Mouse (Mus musculus): Measurements from ENCODE around the gene Shisa6. TPM values are rescaled to one million over a fixed set of nuclear protein-coding genes. Genes with fewer than 3 reads are reported as not detected.

Gene Shisa6
- polyA plus RNA-seq, 1 experiment from 2014 or later: 1.4 TPM

- WGBS: 72% methylated on average over 2 of the region's 2 CpGs
- peak; percentile 84 for DNase-seq (ENCODE audit: low spot score, missing footprints)
- no peak overlapping the region for H3K27ac ChIP-seq (ENCODE audit: low read depth, low read length)
- no peak overlapping the region for H3K4me2 ChIP-seq
- no peaks in the 10 kb centered on the region for H3K4me1 ChIP-seq (ENCODE audit: control insufficient read depth, insufficient read depth, low read length)
- no peak overlapping the region for H3K9ac ChIP-seq (ENCODE audit: low read length)
- H3K9me3 ChIP-seq (ENCODE audit: control insufficient read depth, low read length): no peaks in the 10 kb centered on the region
- H3K36me3 ChIP-seq (ENCODE audit: control insufficient read depth, insufficient read depth, low read length): no peaks in the 10 kb centered on the region
- H3K4me3 ChIP-seq (ENCODE audit: low read depth, low read length): no peak overlapping the region
- H3K27me3 ChIP-seq (ENCODE audit: control insufficient read depth, insufficient read depth, low read length): no peaks in the 10 kb centered on the region
- ATAC-seq (ENCODE audit: low FRiP score): no peak
These were observed 24.8 kb downstream of the Shisa6 start for GRCm38 (mm10) chr11:66500951-66501350.

- Histone ChIP-seq H3K36me3 (ENCODE audit: control insufficient read depth, insufficient read depth, low read length) (no peaks in the 10 kb centered on the region), H3K4me3 (ENCODE audit: low read depth, low read length) (no peak overlapping the region), H3K4me2 (no peak overlapping the region), H3K27ac (ENCODE audit: low read depth, low read length) (no peak overlapping the region), H3K9me3 (ENCODE audit: control insufficient read depth, low read length) (no peaks in the 10 kb centered on the region), H3K9ac (ENCODE audit: low read length) (no peak overlapping the region), H3K4me1 (ENCODE audit: control insufficient read depth, insufficient read depth, low read length) (no peaks in the 10 kb centered on the region), H3K27me3 (ENCODE audit: control insufficient read depth, insufficient read depth, low read length) (no peaks in the 10 kb centered on the region)
- WGBS: 89% methylated on average over 9 of the region's 9 CpGs
- DNase-seq (ENCODE audit: low spot score, missing footprints) (peak; percentile 61), ATAC-seq (ENCODE audit: low FRiP score) (no peak)
These were observed 26.8 kb downstream of the Shisa6 start for GRCm38 (mm10) chr11:66498857-66499445.

GRCm38 (mm10) chr11:66496235-66496634 lies 29.5 kb downstream of the Shisa6 start:
- 81% methylated on average over 9 of the region's 9 CpGs for WGBS
- H3K9me3 ChIP-seq (ENCODE audit: control insufficient read depth, low read length): no peaks in the 10 kb centered on the region
- ATAC-seq (ENCODE audit: low FRiP score) (no peak), DNase-seq (ENCODE audit: low spot score, missing footprints) (no peak)
- no peaks in the 10 kb centered on the region for H3K36me3 ChIP-seq (ENCODE audit: control insufficient read depth, insufficient read depth, low read length)
- no peak overlapping the region for H3K4me3 ChIP-seq (ENCODE audit: low read depth, low read length)
- H3K27me3 ChIP-seq (ENCODE audit: control insufficient read depth, insufficient read depth, low read length): no peaks in the 10 kb centered on the region
- no peak overlapping the region for H3K27ac ChIP-seq (ENCODE audit: low read depth, low read length)
- no peak overlapping the region for H3K4me2 ChIP-seq
- no peaks in the 10 kb centered on the region for H3K4me1 ChIP-seq (ENCODE audit: control insufficient read depth, insufficient read depth, low read length)
- no peak overlapping the region for H3K9ac ChIP-seq (ENCODE audit: low read length)

GRCm38 (mm10) chr11:66494391-66494790 lies 31.4 kb downstream of the Shisa6 start:
- H3K9ac ChIP-seq (ENCODE audit: low read length): no peak overlapping the region
- 87% methylated on average over 3 of the region's 3 CpGs for WGBS
- no peaks in the 10 kb centered on the region for H3K36me3 ChIP-seq (ENCODE audit: control insufficient read depth, insufficient read depth, low read length)

GRCm38 (mm10) chr11:66487765-66488164 lies 38.0 kb downstream of the Shisa6 start:
- Histone ChIP-seq H3K27ac (ENCODE audit: low read depth, low read length) (no peak overlapping the region), H3K4me3 (ENCODE audit: low read depth, low read length) (no peak overlapping the region), H3K4me2 (no peak overlapping the region), H3K9me3 (ENCODE audit: control insufficient read depth, low read length) (no peaks in the 10 kb centered on the region), H3K27me3 (ENCODE audit: control insufficient read depth, insufficient read depth, low read length) (no peaks in the 10 kb centered on the region), H3K36me3 (ENCODE audit: control insufficient read depth, insufficient read depth, low read length) (no peaks in the 10 kb centered on the region), H3K4me1 (ENCODE audit: control insufficient read depth, insufficient read depth, low read length) (no peaks in the 10 kb centered on the region), H3K9ac (ENCODE audit: low read length) (no peak overlapping the region)
- WGBS: 92% methylated on average over 4 of the region's 4 CpGs
- ATAC-seq (ENCODE audit: low FRiP score) (no peak), DNase-seq (ENCODE audit: low spot score, missing footprints) (no peak)

More at GRCm38 (mm10) chr11:66494391-66494790, 31.4 kb downstream of the Shisa6 start:
- DNase-seq (ENCODE audit: low spot score, missing footprints): no peak
- H3K4me1 ChIP-seq (ENCODE audit: control insufficient read depth, insufficient read depth, low read length): no peaks in the 10 kb centered on the region
- ATAC-seq (ENCODE audit: low FRiP score): no peak
- no peak overlapping the region for H3K4me3 ChIP-seq (ENCODE audit: low read depth, low read length)
- no peak overlapping the region for H3K27ac ChIP-seq (ENCODE audit: low read depth, low read length)
- H3K4me2 ChIP-seq: no peak overlapping the region
- no peaks in the 10 kb centered on the region for H3K27me3 ChIP-seq (ENCODE audit: control insufficient read depth, insufficient read depth, low read length)
- no peaks in the 10 kb centered on the region for H3K9me3 ChIP-seq (ENCODE audit: control insufficient read depth, low read length)

- H3K4me3 ChIP-seq (ENCODE audit: low read depth, low read length): no peak overlapping the region
- H3K27me3 ChIP-seq (ENCODE audit: control insufficient read depth, insufficient read depth, low read length): no peaks in the 10 kb centered on the region
- ATAC-seq (ENCODE audit: low FRiP score) (no peak), DNase-seq (ENCODE audit: low spot score, missing footprints) (no peak)
- no peaks in the 10 kb centered on the region for H3K9me3 ChIP-seq (ENCODE audit: control insufficient read depth, low read length)
- WGBS: 89% methylated on average over 6 of the region's 6 CpGs
- no peak overlapping the region for H3K9ac ChIP-seq (ENCODE audit: low read length)
- no peaks in the 10 kb centered on the region for H3K36me3 ChIP-seq (ENCODE audit: control insufficient read depth, insufficient read depth, low read length)
- H3K4me2 ChIP-seq: no peak overlapping the region
- H3K4me1 ChIP-seq (ENCODE audit: control insufficient read depth, insufficient read depth, low read length): no peaks in the 10 kb centered on the region
- H3K27ac ChIP-seq (ENCODE audit: low read depth, low read length): no peak overlapping the region
These were observed 43.3 kb downstream of the Shisa6 start for GRCm38 (mm10) chr11:66482501-66482900.

- Histone ChIP-seq H3K4me2 (no peak overlapping the region), H3K4me3 (ENCODE audit: low read depth, low read length) (no peak overlapping the region), H3K9ac (ENCODE audit: low read length) (no peak overlapping the region), H3K4me1 (ENCODE audit: control insufficient read depth, insufficient read depth, low read length) (no peaks in the 10 kb centered on the region; the same call in 1 of the 2 replicates), H3K27me3 (ENCODE audit: control insufficient read depth, insufficient read depth, low read length) (no peaks in the 10 kb centered on the region), H3K27ac (ENCODE audit: low read depth, low read length) (no peak overlapping the region), H3K36me3 (ENCODE audit: control insufficient read depth, insufficient read depth, low read length) (no peaks in the 10 kb centered on the region), H3K9me3 (ENCODE audit: control insufficient read depth, low read length) (no peaks in the 10 kb centered on the region)
- 20% methylated on average over 4 of the region's 5 CpGs for WGBS
- no peak for DNase-seq (ENCODE audit: low spot score, missing footprints)
- no peak for ATAC-seq (ENCODE audit: low FRiP score)
These were observed 83.1 kb downstream of the Shisa6 start for GRCm38 (mm10) chr11:66442631-66443030.

- H3K4me3 ChIP-seq (ENCODE audit: low read depth, low read length): no peak overlapping the region
- DNase-seq (ENCODE audit: low spot score, missing footprints) (no peak), ATAC-seq (ENCODE audit: low FRiP score) (no peak)
- H3K4me2 ChIP-seq: no peak overlapping the region
- no peaks in the 10 kb centered on the region for H3K4me1 ChIP-seq (ENCODE audit: control insufficient read depth, insufficient read depth, low read length)
- no peaks in the 10 kb centered on the region for H3K27me3 ChIP-seq (ENCODE audit: control insufficient read depth, insufficient read depth, low read length)
- no peaks in the 10 kb centered on the region for H3K9me3 ChIP-seq (ENCODE audit: control insufficient read depth, low read length)
- H3K36me3 ChIP-seq (ENCODE audit: control insufficient read depth, insufficient read depth, low read length): no peaks in the 10 kb centered on the region
- no peak overlapping the region for H3K9ac ChIP-seq (ENCODE audit: low read length)
- WGBS: 93% methylated on average over 6 of the region's 6 CpGs
- H3K27ac ChIP-seq (ENCODE audit: low read depth, low read length): no peak overlapping the region
These were observed 99.6 kb downstream of the Shisa6 start for GRCm38 (mm10) chr11:66426129-66426528.

- WGBS: 78% methylated on average over 3 of the region's 3 CpGs
- Histone ChIP-seq H3K27ac (ENCODE audit: low read depth, low read length) (no peak overlapping the region), H3K27me3 (ENCODE audit: control insufficient read depth, insufficient read depth, low read length) (no peaks in the 10 kb centered on the region), H3K9me3 (ENCODE audit: control insufficient read depth, low read length) (no peaks in the 10 kb centered on the region), H3K4me2 (no peak overlapping the region), H3K9ac (ENCODE audit: low read length) (no peak overlapping the region), H3K4me3 (ENCODE audit: low read depth, low read length) (no peak overlapping the region), H3K4me1 (ENCODE audit: control insufficient read depth, insufficient read depth, low read length) (no peaks in the 10 kb centered on the region), H3K36me3 (ENCODE audit: control insufficient read depth, insufficient read depth, low read length) (no peaks in the 10 kb centered on the region)
- no peak for ATAC-seq (ENCODE audit: low FRiP score)
- no peak for DNase-seq (ENCODE audit: low spot score, missing footprints)
These were observed 107.5 kb downstream of the Shisa6 start for GRCm38 (mm10) chr11:66418216-66418615.
